Mouse (Mus musculus): ENCODE results near the gene Ppp1r15b. TPM values are rescaled to one million over a fixed set of nuclear protein-coding genes. Genes with fewer than 3 reads are reported as not detected.

Ppp1r15b gene
- polyA plus RNA-seq, 1 experiment from 2014 or later = 69.7 TPM

DNA sequence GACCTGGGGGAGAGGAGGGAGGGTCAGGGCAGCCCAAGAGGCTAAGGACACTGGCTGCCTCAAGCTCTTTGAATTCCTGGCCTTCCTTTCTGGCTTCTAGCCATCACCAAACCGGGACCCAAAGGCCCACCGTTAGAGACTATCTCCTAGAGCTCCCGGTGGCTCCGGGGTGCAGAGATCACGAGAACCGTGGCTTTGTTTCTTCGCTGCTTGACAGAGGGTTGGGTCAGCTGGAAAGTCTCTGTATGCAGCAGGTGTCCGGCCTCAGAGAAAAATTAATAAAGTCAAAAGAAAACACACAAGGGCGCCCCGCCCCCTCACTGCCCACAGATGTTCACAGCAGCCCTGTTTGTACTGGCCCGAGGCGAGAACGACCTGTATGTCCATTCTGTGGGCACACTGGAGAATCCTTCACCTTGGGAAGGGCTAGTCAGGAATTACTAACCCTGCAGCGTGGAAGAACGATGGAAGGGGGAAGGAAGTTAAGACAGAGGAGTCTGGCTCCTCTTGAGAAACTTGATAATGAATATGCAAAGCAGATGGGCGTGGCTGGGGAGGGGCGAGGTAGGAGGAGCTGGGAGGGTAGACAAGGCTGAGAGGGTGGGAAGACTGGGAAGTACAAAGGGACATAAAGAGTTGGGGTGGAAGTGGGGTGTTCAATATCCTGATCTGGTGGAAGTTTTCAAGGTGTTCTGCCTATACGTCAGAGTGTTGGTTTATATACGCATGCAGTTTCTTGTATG is 37.5 kb downstream of the Ppp1r15b start:
- peaks cover 9% of the 10 kb centered on the region; the same call in 1 of the 2 replicates for H3K4me1 ChIP-seq (replicated peaks; ENCODE audit: control insufficient read depth, insufficient read depth, low read length)
- ATAC-seq (replicated peaks; ENCODE audit: low FRiP score) (no peak), DNase-seq (ENCODE audit: low spot score) (peak; percentile 62)
- 50% methylated on average over 19 of the region's 19 CpGs for WGBS
- no peak overlapping the region for H3K9ac ChIP-seq (ENCODE audit: low read length)
- H3K27me3 ChIP-seq (ENCODE audit: control insufficient read depth, insufficient read depth, low read length) = peaks cover 21% of the 10 kb centered on the region
- no peaks in the 10 kb centered on the region for H3K9me3 ChIP-seq (ENCODE audit: control insufficient read depth, low read length)
- no peak overlapping the region for H3K4me3 ChIP-seq (ENCODE audit: low read depth, low read length)
- no peaks in the 10 kb centered on the region for H3K36me3 ChIP-seq (ENCODE audit: control insufficient read depth, insufficient read depth, low read length)
- no peak overlapping the region; the same call in 1 of the 2 replicates for H3K4me2 ChIP-seq (ENCODE audit: low read depth, low read length, severe bottlenecking)
- H3K27ac ChIP-seq (ENCODE audit: low read depth, low read length) = no peak overlapping the region

DNA sequence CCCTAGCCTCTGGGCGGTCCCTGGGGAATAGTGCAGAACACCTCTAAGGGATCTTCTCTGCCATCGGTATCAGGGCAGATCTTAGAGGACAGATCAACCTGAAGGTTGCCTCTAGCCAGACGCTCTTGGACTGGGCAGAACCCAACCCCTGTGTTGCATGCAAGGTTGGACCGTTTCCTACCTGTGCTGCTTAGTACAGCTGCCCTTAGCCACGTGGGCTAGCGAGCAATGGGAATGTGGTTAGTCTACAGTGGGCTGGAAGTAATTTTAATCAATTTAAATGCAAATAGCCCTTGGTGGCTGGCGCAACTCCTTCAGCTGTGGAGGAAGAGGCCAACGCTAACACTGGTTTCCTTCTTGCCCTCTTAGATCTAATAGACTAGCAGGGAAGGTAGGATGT is 39.3 kb downstream of the Ppp1r15b start:
- no peak for ATAC-seq (replicated peaks; ENCODE audit: low FRiP score)
- Histone ChIP-seq H3K27me3 (ENCODE audit: control insufficient read depth, insufficient read depth, low read length) (peaks cover 5% of the 10 kb centered on the region; the same call in 1 of the 2 replicates), H3K27ac (ENCODE audit: low read depth, low read length) (no peak overlapping the region), H3K36me3 (ENCODE audit: control insufficient read depth, insufficient read depth, low read length) (no peaks in the 10 kb centered on the region), H3K4me2 (ENCODE audit: low read depth, low read length, severe bottlenecking) (no peak overlapping the region), H3K4me1 (replicated peaks; ENCODE audit: control insufficient read depth, insufficient read depth, low read length) (peaks cover 2% of the 10 kb centered on the region; the same call in 1 of the 2 replicates), H3K9me3 (ENCODE audit: control insufficient read depth, low read length) (no peaks in the 10 kb centered on the region), H3K9ac (ENCODE audit: low read length) (no peak overlapping the region), H3K4me3 (ENCODE audit: low read depth, low read length) (no peak overlapping the region)
- WGBS = 75% methylated on average over 8 of the region's 8 CpGs
- DNase-seq (ENCODE audit: low spot score) = no peak

DNA sequence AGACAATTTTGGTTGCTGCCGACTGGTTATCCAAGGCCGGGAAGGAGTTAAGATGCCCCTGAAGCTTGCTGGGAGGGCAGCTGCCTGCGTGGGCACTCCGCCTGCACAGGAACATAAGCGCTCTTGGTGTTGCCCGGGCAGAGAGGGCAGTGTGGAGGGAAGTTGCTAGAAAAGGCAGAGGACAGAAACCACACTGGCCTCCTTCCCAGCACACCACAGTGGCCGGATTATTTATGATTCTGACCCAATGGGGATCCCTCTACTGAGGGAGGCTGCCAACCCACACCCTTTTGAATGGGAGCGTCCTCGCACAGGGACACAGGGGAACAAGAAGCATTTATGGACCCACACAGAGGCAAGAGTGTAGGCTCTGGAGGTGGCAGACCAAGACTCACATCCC is 40.4 kb downstream of the Ppp1r15b start:
- Histone ChIP-seq H3K4me3 (ENCODE audit: low read depth, low read length) (no peak overlapping the region), H3K9ac (ENCODE audit: low read length) (no peak overlapping the region), H3K4me1 (replicated peaks; ENCODE audit: control insufficient read depth, insufficient read depth, low read length) (peaks cover 2% of the 10 kb centered on the region; the same call in 1 of the 2 replicates), H3K4me2 (ENCODE audit: low read depth, low read length, severe bottlenecking) (no peak overlapping the region), H3K27me3 (ENCODE audit: control insufficient read depth, insufficient read depth, low read length) (0 out of 2 replicates have a peak, but pooled peaks cover 2% of the 10 kb centered on the region), H3K27ac (ENCODE audit: low read depth, low read length) (no peak overlapping the region), H3K9me3 (ENCODE audit: control insufficient read depth, low read length) (no peaks in the 10 kb centered on the region), H3K36me3 (ENCODE audit: control insufficient read depth, insufficient read depth, low read length) (no peaks in the 10 kb centered on the region)
- no peak for DNase-seq (ENCODE audit: low spot score)
- 93% methylated on average over 9 of the region's 9 CpGs for WGBS
- ATAC-seq (replicated peaks; ENCODE audit: low FRiP score) = no peak

DNA sequence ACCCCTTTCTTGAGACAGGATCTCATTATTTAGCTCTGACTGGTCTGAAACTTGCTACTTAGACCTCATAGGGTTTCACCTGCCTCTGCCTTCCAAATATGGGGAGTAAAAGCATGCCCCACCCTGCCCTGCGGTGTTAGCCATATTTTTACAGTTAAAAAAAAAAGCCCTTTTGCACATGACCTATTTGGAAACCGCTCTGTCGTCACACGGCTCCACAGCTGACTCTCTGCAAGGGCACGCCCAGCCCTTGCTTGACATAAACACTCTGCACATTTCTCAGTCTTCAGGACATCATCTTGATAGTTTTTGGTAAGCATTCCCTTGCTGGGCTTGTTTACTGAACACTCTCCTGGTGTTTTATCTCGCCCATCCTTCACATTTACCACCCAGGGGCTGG is 44.2 kb downstream of the Ppp1r15b start:
- WGBS = 78% methylated on average over 6 of the region's 6 CpGs
- no peaks in the 10 kb centered on the region for H3K4me1 ChIP-seq (replicated peaks; ENCODE audit: control insufficient read depth, insufficient read depth, low read length)
- ATAC-seq (replicated peaks; ENCODE audit: low FRiP score) (no peak), DNase-seq (ENCODE audit: low spot score) (no peak)
- H3K9ac ChIP-seq (ENCODE audit: low read length) = no peak overlapping the region
- no peak overlapping the region for H3K4me2 ChIP-seq (ENCODE audit: low read depth, low read length, severe bottlenecking)
- H3K4me3 ChIP-seq (ENCODE audit: low read depth, low read length) = no peak overlapping the region
- no peaks in the 10 kb centered on the region for H3K27me3 ChIP-seq (ENCODE audit: control insufficient read depth, insufficient read depth, low read length)
- H3K36me3 ChIP-seq (ENCODE audit: control insufficient read depth, insufficient read depth, low read length) = no peaks in the 10 kb centered on the region
- H3K9me3 ChIP-seq (ENCODE audit: control insufficient read depth, low read length) = no peaks in the 10 kb centered on the region
- H3K27ac ChIP-seq (ENCODE audit: low read depth, low read length) = no peak overlapping the region

DNA sequence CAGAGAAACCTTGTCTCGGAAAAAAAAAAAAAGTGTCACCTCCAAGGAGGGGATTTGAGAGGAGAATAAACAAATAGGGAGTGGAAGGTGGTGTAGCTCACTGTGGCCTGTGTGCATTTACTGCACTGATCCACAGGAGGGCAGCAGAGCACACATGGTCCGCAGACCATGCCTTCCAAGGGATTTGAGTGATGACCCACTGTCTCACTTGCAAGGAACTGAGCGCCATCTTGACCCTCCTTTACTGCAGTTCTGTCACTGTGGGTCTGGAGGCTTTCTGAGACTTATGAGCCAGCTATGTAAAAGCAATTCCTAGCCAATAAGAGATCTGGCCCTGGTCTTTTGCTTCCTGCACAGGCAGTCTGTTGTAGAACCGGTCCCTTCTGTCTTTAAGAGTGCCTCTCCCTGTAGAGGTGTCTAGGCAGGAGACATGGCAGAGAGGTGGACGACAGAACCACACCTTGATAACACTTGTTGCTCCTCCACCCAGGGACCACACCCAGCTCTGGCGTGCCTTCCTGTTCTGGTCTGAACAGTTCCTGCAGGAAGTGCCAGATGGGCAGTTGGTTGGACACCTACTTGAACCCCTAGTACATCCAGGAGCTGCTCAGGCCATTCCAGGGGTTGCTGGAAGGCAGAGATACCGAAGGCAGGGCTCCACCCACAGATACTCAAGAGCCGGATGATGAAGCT is 46.7 kb downstream of the Ppp1r15b start:
- Histone ChIP-seq H3K4me3 (ENCODE audit: low read depth, low read length) (no peak overlapping the region), H3K9me3 (ENCODE audit: control insufficient read depth, low read length) (no peaks in the 10 kb centered on the region), H3K27ac (ENCODE audit: low read depth, low read length) (no peak overlapping the region), H3K4me2 (ENCODE audit: low read depth, low read length, severe bottlenecking) (no peak overlapping the region), H3K9ac (ENCODE audit: low read length) (no peak overlapping the region), H3K36me3 (ENCODE audit: control insufficient read depth, insufficient read depth, low read length) (no peaks in the 10 kb centered on the region), H3K27me3 (ENCODE audit: control insufficient read depth, insufficient read depth, low read length) (no peaks in the 10 kb centered on the region), H3K4me1 (replicated peaks; ENCODE audit: control insufficient read depth, insufficient read depth, low read length) (peaks cover 2% of the 10 kb centered on the region; the same call in 1 of the 2 replicates)
- no peak for ATAC-seq (replicated peaks; ENCODE audit: low FRiP score)
- 58% methylated on average over 8 of the region's 8 CpGs for WGBS
- peak; percentile 83 for DNase-seq (ENCODE audit: low spot score)

DNA sequence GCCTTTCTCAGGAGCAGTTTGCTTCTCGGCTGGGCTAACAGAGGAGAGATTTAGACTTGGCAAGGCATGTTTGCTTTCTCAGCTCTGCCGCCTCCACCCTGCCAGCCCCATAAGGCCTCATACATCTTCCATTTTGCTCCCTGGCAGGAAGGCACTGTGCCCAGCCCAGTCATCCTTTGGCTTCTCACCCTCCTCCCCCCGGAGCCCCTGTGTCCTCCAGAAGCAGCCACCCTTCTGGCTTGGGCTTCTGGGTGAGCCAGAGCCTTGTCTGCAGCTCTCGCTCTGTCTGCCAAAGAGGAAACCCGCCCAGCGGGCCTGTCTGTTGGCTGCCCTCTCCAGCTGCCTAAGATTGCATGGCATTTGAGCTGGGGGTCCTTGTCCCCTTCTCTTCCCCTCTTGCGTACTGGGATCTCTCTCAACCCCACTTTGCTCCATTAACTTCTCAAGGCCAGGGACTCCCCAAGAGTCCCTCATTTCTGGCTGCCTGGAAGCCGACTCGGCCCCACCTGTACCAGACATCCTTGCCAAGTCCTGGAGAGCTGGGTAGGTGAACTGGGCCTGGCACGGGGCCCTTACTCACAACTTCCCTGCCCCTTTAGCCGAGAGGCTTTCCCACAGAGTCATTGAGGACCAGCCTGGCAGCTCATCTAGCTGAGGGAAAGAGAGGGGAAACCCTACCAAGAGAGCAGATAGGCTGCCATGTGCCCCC is 47.9 kb downstream of the Ppp1r15b start:
- Histone ChIP-seq H3K4me3 (ENCODE audit: low read depth, low read length) (no peak overlapping the region), H3K9ac (ENCODE audit: low read length) (no peak overlapping the region; the same call in 1 of the 2 replicates), H3K27ac (ENCODE audit: low read depth, low read length) (no peak overlapping the region), H3K9me3 (ENCODE audit: control insufficient read depth, low read length) (no peaks in the 10 kb centered on the region), H3K27me3 (ENCODE audit: control insufficient read depth, insufficient read depth, low read length) (no peaks in the 10 kb centered on the region), H3K4me2 (ENCODE audit: low read depth, low read length, severe bottlenecking) (no peak overlapping the region), H3K36me3 (ENCODE audit: control insufficient read depth, insufficient read depth, low read length) (no peaks in the 10 kb centered on the region), H3K4me1 (replicated peaks; ENCODE audit: control insufficient read depth, insufficient read depth, low read length) (peaks cover 4% of the 10 kb centered on the region; the same call in 1 of the 2 replicates)
- WGBS = 83% methylated on average over 11 of the region's 11 CpGs
- no peak for ATAC-seq (replicated peaks; ENCODE audit: low FRiP score)
- no peak for DNase-seq (ENCODE audit: low spot score)

DNA sequence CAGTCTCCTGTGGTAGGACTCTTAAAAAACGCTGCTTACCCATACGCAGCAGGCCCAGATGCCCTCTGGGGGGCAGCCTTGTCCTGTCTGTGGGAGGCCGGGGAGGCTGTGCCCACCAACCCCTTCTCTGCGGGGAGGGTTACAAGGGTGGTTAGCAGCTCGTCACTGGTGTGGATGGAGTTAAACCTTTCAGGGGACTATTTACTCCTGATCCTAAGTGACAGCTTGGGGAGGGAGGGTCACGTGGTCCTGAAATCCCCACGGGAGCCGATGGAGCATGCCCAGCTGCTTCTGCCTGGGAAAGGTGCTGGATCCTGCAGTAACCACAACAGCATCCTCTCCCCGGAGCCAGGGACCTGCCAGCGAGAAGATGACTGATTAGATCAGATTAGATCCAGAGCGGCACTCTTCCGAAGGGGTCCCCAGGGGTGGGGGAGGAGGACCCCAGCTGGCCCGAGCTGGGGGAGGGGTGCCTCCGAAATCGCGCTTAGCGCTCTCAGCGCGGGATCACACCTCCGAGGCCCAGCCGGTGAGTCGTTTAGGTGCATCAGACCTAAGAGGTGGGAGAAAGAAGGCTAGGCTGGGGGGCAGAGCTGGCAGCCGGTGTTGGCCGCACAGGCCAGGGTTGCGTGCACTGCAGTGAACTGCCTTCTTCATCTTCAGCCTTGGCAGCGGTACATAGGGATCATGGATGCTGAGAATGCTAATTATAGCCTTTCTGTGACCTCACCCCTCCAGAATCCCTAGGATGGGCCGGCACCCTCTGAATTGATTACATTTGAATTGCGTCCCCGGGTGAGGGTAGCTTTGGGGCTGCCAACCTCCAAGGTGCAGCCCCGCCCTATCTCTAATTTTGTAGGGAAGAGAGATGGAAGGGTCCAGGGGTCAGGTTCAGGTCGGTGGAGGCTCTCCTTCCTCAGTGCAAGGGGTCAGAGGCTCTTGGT is 50.4 kb downstream of the Ppp1r15b start:
- Histone ChIP-seq H3K9me3 (ENCODE audit: control insufficient read depth, low read length) (no peaks in the 10 kb centered on the region), H3K4me2 (ENCODE audit: low read depth, low read length, severe bottlenecking) (peak overlapping the region; percentile 60), H3K36me3 (ENCODE audit: control insufficient read depth, insufficient read depth, low read length) (no peaks in the 10 kb centered on the region), H3K4me3 (ENCODE audit: low read depth, low read length) (peak overlapping the region; percentile 42), H3K27ac (ENCODE audit: low read depth, low read length) (peak overlapping the region; percentile 98), H3K27me3 (ENCODE audit: control insufficient read depth, insufficient read depth, low read length) (no peaks in the 10 kb centered on the region), H3K4me1 (replicated peaks; ENCODE audit: control insufficient read depth, insufficient read depth, low read length) (peaks cover 11% of the 10 kb centered on the region), H3K9ac (ENCODE audit: low read length) (peak overlapping the region; percentile 76)
- ATAC-seq (replicated peaks; ENCODE audit: low FRiP score) = peak; percentile 79
- DNase-seq (ENCODE audit: low spot score) = peak; percentile 92
- 0% methylated on average over 31 of the region's 31 CpGs for WGBS
